Mouse (Mus musculus) midbrain, embryonic 16.5 days (tissue): ENCODE measurements around the gene Bri3. TPM values are rescaled to one million over a fixed set of nuclear protein-coding genes. Genes with fewer than 3 reads are reported as not detected.
"Not testable (repeated sequence)": the region's sequence is repeated elsewhere in the genome, so short reads cannot be mapped to it uniquely, and the experiment has no call there.

Experiments
- ATAC-seq: fragments of 200-750 bp; cut with Nextera tagmentation; 2 replicates; pipeline ENCODE4 v1.8.0; 2017; ENCODE audit warnings: moderate TSS enrichment
- H3K27ac ChIP-seq: fragments of 300-500 bp; sonication (generic); 2 replicates; pipeline ENCODE4 v1.5.1; 2014; ENCODE audit warnings: mild to moderate bottlenecking, low read length, mixed read lengths
- H3K27me3 ChIP-seq: fragments of 300-500 bp; sonication (generic); 2 replicates; pipeline ENCODE4 v1.6.1; 2014; ENCODE audit warnings: low read depth, low read length, mixed read lengths; ENCODE audit not compliant: control insufficient read depth, insufficient read depth
- H3K36me3 ChIP-seq: fragments of 300-500 bp; sonication (generic); 2 replicates; pipeline ENCODE4 v1.6.1; 2014; ENCODE audit warnings: mild to moderate bottlenecking, low read length, moderate library complexity, mixed read lengths; ENCODE audit not compliant: control insufficient read depth, insufficient read depth
- H3K4me1 ChIP-seq: fragments of 300-500 bp; sonication (generic); 2 replicates; pipeline ENCODE4 v1.6.1; 2014; ENCODE audit warnings: mild to moderate bottlenecking, low read length, mixed read lengths; ENCODE audit not compliant: control insufficient read depth, insufficient read depth
- H3K4me2 ChIP-seq: fragments of 300-500 bp; sonication (generic); 2 replicates; pipeline ENCODE4 v1.6.1; 2014; ENCODE audit warnings: mild to moderate bottlenecking, low read length, mixed read lengths
- H3K4me3 ChIP-seq: fragments of 300-500 bp; sonication (generic); 2 replicates; pipeline ENCODE4 v1.5.1; 2014; ENCODE audit warnings: low read depth, mild to moderate bottlenecking, low read length, moderate library complexity, mixed read lengths
- H3K9ac ChIP-seq: fragments of 300-500 bp; sonication (generic); 2 replicates; pipeline ENCODE4 v1.6.1; 2014; ENCODE audit warnings: low read depth, low read length, mixed read lengths
- H3K9me3 ChIP-seq: fragments of 300-500 bp; sonication (generic); replicated peaks from 2 replicates; pipeline ENCODE4 v1.6.1; 2014; ENCODE audit warnings: mild to moderate bottlenecking, low read length, mixed read lengths; ENCODE audit not compliant: control insufficient read depth, poor library complexity, severe bottlenecking
- WGBS: fragments of 180-500 bp; shearing (Covaris S2); extraction: QIAGEN DNeasy Blood & Tissue Kit; methylation state at CpG from one replicate; pipeline ENCODE4 v1.1.7; 2014; 5-methylcytosine and 5-hydroxymethylcytosine counted together
- polyA plus RNA-seq: library from polyadenylated mRNA; unstranded; fragments of >200 nt; fragmentation: Nextera tagmentation; extraction: Ambion mirVana; gene quantifications from 2 replicates; pipeline ENCODE4 v1.2.1, GENCODE M21; 2015

Gene Bri3
- polyA plus RNA-seq, 1 experiment from 2014 or later = 97.3 TPM

DNA sequence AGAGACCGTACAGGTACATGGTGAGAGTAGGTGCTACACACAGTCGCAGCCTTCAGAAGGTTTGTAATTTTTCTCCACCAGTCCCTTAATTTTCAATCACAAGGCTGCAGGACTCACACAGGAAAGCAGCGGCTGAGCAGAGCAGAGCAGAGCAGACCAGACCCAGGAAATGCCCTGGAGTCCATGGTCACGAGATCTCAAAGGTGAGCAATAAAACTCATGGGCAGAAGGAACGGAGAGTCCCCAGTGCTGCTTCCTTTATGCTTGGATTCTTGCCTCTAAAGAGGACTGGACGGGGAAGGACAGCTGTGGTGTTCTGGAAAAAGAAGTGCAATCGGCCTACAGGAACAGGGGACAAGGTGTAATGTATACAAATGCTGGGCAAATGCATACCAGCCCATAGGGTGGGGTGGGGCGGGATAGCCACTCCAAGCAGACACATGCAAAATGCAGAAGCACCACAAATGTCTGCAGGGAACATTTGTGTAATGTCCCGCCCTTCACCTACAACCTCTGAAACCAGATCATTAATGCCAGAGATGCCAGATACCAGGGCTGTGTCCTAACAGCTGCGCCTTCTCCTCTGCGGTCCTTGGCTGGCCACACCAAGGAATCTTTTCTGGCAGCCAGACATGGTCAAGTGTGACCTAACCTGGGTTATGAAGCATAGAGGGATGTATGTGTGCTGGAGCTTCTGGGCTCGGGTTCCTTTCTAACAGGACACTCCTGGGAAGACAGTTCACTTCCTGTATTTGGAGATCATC is 70.7 kb downstream of the Bri3 start:
- ATAC-seq = no peak
- Histone ChIP-seq H3K4me2 (no peak overlapping the region), H3K27me3 (no peaks in the 10 kb centered on the region), H3K9me3 (no peaks in the 10 kb centered on the region), H3K4me3 (no peak overlapping the region), H3K4me1 (no peaks in the 10 kb centered on the region; the same call in 1 of the 2 replicates), H3K27ac (no peak overlapping the region), H3K36me3 (no peaks in the 10 kb centered on the region), H3K9ac (no peak overlapping the region)
- 88% methylated on average over 12 of the region's 12 CpGs for WGBS

DNA sequence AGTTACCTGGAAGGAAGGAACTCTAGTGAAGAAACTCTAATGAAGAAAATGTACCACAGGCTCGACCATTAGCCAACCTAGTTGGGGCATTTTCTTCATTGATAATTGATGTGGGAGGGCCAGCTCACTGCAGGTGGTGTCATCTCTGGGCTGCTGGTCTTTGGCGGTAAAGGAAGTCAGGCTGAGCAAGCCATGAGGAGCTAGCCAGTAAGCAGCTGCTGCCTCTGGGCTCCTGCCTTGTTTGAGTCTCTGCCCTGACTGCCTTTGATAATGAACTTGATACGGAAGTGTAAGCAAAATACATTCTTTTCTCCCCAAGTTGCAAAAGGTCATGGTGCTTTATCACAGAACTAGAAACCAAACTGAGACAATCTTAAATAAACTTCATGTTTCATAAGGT is 72.2 kb downstream of the Bri3 start:
- ATAC-seq = no peak
- WGBS = 74% methylated on average over 3 of the region's 3 CpGs

DNA sequence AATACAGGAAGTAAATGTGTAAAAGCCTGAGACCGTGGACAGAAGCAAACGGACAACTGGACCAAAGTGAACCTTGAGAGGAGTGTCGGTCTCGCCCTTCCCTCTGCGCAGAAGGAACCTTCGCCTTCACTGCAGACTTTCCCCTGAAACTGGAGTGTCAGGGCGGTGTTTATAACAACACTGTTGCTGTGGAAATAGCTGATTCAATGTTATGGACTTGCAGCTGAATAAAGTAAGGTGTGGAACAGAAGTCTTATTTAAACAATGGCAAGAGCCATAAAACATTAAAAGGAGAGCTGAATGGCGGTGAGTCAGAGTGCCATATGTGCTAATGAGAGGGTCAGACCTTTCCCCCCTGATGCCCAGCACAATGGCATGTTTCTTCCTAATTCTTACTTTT is 73.2 kb downstream of the Bri3 start:
- H3K4me2 ChIP-seq = no peak overlapping the region
- H3K4me1 ChIP-seq = no peaks in the 10 kb centered on the region; the same call in 1 of the 2 replicates
- H3K9me3 ChIP-seq = no peaks in the 10 kb centered on the region
- H3K27ac ChIP-seq = no peak overlapping the region
- no peaks in the 10 kb centered on the region for H3K36me3 ChIP-seq
- 93% methylated on average over 8 of the region's 8 CpGs for WGBS
- no peak for ATAC-seq
- H3K4me3 ChIP-seq = no peak overlapping the region
- H3K9ac ChIP-seq = no peak overlapping the region
- H3K27me3 ChIP-seq = no peaks in the 10 kb centered on the region

More for the DNA sequence above, 72.2 kb downstream of the Bri3 start:
- Histone ChIP-seq H3K9me3 (no peaks in the 10 kb centered on the region), H3K4me2 (no peak overlapping the region), H3K27ac (no peak overlapping the region), H3K36me3 (no peaks in the 10 kb centered on the region), H3K27me3 (no peaks in the 10 kb centered on the region), H3K4me1 (no peaks in the 10 kb centered on the region; the same call in 1 of the 2 replicates), H3K4me3 (no peak overlapping the region), H3K9ac (no peak overlapping the region)

DNA sequence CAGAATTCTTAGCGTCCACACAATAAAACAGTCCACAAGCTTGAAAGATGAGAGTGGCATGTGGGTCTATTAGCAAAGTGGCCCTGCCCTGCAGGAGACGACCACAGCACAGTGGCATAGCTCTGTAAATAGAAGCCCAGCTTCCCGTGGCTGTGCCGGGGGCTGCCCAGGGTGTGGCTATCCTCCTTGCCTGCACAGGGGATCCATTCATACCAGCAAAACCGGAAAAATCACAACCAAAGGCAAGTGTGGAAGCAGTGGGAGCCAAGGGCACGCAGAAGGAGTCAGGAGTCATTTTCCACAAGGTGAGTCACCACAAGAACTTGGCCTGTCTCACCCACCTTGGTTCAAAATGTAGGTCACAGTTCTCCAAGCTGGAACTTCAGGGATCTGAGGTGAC is 74.0 kb downstream of the Bri3 start:
- Histone ChIP-seq H3K27me3 (no peaks in the 10 kb centered on the region), H3K27ac (no peak overlapping the region), H3K9ac (no peak overlapping the region), H3K4me1 (no peaks in the 10 kb centered on the region; the same call in 1 of the 2 replicates), H3K4me2 (no peak overlapping the region), H3K36me3 (no peaks in the 10 kb centered on the region), H3K9me3 (no peaks in the 10 kb centered on the region), H3K4me3 (no peak overlapping the region)
- ATAC-seq = no peak
- 50% methylated on average over 6 of the region's 6 CpGs for WGBS

DNA sequence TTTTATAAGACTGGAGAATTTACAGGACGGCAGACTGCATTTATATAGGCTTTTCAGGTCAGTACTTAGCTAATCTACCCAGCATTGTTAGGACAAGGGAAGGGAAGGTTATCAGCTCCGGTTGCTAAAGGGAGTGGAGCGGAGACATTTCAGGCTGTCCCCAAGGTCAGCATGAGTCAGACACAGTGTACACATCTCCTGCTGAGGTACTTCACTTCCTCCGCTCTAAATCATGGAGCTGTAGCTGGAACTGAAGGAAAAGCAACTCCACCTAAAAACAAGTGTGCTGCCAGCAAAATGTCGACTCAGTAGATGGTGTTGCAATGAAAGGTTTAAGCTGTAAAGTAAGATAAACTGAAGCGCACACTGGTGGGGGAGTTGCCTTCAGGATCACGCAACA is 77.4 kb downstream of the Bri3 start:
- Histone ChIP-seq H3K27me3 (no peaks in the 10 kb centered on the region), H3K4me2 (no peak overlapping the region), H3K27ac (no peak overlapping the region), H3K9ac (no peak overlapping the region), H3K36me3 (no peaks in the 10 kb centered on the region), H3K9me3 (no peaks in the 10 kb centered on the region), H3K4me1 (no peaks in the 10 kb centered on the region; the same call in 1 of the 2 replicates), H3K4me3 (no peak overlapping the region)
- WGBS = 77% methylated on average over 7 of the region's 7 CpGs
- ATAC-seq = no peak

DNA sequence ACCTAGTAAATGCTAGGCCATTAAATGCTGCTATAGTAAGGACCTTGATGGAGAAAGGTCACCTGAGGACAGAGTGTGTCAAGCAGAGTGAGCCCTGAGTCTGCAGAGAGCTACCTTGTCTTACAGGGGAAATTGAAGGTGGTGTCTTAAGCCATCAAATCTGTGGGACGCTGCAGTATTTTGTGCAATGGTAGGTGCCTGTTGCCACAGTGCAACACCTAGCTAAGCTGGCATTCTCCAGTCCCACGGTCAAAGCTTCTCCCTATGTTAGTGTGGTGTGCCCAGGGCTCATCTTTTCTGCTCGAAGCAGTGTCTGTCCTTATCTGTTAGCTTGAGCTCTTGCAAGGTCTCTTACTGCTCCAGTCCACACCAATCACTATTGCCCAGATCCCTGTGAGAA is 78.5 kb downstream of the Bri3 start:
- no peak overlapping the region for H3K27ac ChIP-seq
- H3K4me2 ChIP-seq = no peak overlapping the region
- 91% methylated on average over 3 of the region's 3 CpGs for WGBS
- no peak for ATAC-seq
- H3K9ac ChIP-seq = no peak overlapping the region
- no peaks in the 10 kb centered on the region for H3K9me3 ChIP-seq
- H3K4me3 ChIP-seq = no peak overlapping the region
- H3K4me1 ChIP-seq = no peaks in the 10 kb centered on the region; the same call in 1 of the 2 replicates
- no peaks in the 10 kb centered on the region for H3K27me3 ChIP-seq
- no peaks in the 10 kb centered on the region for H3K36me3 ChIP-seq

DNA sequence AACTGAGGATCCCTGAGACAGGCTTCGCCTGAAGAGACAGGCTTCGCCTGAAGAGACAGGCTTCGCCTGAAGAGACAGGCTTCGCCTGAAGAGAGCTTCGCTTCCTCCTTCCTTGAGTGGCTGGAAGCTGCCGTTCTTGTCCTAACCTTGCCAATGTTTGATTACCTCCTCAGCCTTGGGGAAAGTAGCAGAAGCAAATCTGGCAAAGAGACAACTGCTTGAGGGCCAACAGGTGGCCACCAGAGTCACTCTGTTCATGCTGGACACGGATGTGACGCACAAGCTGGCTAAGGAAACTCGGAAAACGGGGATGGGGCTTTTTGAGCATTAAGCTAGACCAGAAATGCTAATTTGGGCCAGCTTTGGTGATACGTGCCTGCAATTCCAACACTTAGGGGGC is 89.8 kb downstream of the Bri3 start:
- no peaks in the 10 kb centered on the region for H3K4me1 ChIP-seq
- H3K36me3 ChIP-seq = no peaks in the 10 kb centered on the region
- no peak overlapping the region for H3K4me3 ChIP-seq
- no peak for ATAC-seq
- no peak overlapping the region for H3K27ac ChIP-seq
- H3K9ac ChIP-seq = no peak overlapping the region
- H3K27me3 ChIP-seq = no peaks in the 10 kb centered on the region
- no peaks in the 10 kb centered on the region for H3K9me3 ChIP-seq
- WGBS = 94% methylated on average over 11 of the region's 11 CpGs
- H3K4me2 ChIP-seq = no peak overlapping the region

DNA sequence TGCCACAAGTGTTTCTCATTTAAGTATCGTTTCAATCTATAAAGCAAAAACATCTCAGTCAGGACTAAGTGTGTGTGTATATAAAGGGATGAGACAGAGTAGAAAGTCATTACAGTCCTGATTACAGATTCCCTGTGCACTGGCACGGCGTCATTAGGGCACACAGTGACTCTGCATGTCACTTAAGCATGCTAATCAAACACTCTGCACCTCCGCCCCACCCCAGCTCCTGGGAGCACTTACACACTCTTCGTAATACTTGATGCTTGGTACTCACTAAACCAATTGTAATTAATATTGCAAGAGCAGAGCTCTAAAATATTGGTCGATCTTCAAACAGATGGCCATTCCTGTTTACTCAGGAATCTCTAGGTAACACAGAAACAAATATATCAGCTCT is 91.1 kb downstream of the Bri3 start:
- not testable (repeated sequence) for H3K4me3 ChIP-seq, ATAC-seq, H3K9me3 ChIP-seq, H3K4me1 ChIP-seq, H3K27ac ChIP-seq, H3K9ac ChIP-seq, H3K27me3 ChIP-seq, H3K4me2 ChIP-seq, H3K36me3 ChIP-seq
- 87% methylated on average over 6 of the region's 6 CpGs for WGBS

DNA sequence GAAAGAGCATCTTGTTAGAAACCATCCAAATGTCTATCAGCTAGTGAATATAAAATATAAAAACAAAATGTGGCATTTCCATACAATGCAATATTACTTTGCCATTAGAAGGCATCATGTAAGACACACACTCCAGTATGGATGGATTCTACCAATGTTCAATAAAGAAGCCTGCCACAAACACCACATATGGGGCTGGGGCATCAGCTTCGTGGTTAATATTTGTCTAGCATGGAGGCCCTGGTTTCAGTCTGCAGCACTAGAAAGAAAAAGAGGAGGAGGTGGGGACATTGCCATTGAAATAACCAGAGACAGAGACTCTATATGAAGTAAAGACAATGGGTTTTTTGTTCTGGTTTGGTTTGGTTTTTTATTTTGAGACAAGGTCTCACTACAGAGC is 94.5 kb downstream of the Bri3 start:
- 62% methylated on average over 1 of the region's 1 CpGs for WGBS
- no peak for ATAC-seq
- H3K27me3 ChIP-seq = no peaks in the 10 kb centered on the region
- H3K9ac ChIP-seq = no peak overlapping the region
- H3K9me3 ChIP-seq = no peaks in the 10 kb centered on the region
- H3K4me2 ChIP-seq = no peak overlapping the region
- H3K27ac ChIP-seq = no peak overlapping the region
- H3K4me3 ChIP-seq = no peak overlapping the region
- H3K36me3 ChIP-seq = no peaks in the 10 kb centered on the region
- H3K4me1 ChIP-seq = no peaks in the 10 kb centered on the region
